Mouse (Mus musculus) right cerebral cortex, postnatal 25 days (tissue): ENCODE data around the gene Rxfp4.

ENCODE experiments used
- DNase-seq: peaks from one replicate; pipeline ENCODE4 v3.0.0; 2022

The Rxfp4 gene

GRCm38 (mm10) chr3:88652846-88653515, at the start of gene Rxfp4:
TSS of gene Rxfp4 (minus strand) at chr3:88653142.
- DNase-seq = no peak

GRCm38 (mm10) chr3:88701222-88701621, 48.3 kb upstream of the Rxfp4 start:
- no peak for DNase-seq

GRCm38 (mm10) chr3:88700247-88700646, 47.3 kb upstream of the Rxfp4 start:
- DNase-seq = no peak

GRCm38 (mm10) chr3:88698834-88699233, 45.9 kb upstream of the Rxfp4 start:
- no peak for DNase-seq

- no peak for DNase-seq
Measured at GRCm38 (mm10) chr3:88698051-88698450, 45.1 kb upstream of the Rxfp4 start.

- DNase-seq = no peak
Measured at GRCm38 (mm10) chr3:88695545-88695944, 42.6 kb upstream of the Rxfp4 start.

GRCm38 (mm10) chr3:88689079-88689478, 36.1 kb upstream of the Rxfp4 start:
- DNase-seq = no peak

GRCm38 (mm10) chr3:88686734-88687611, 34.0 kb upstream of the Rxfp4 start:
- no peak for DNase-seq

- peak; percentile 58 for DNase-seq
Measured at GRCm38 (mm10) chr3:88685958-88686451, 33.1 kb upstream of the Rxfp4 start.

GRCm38 (mm10) chr3:88684980-88685941, 32.3 kb upstream of the Rxfp4 start, which contains the start of gene Khdc4:
TSS of gene Khdc4 (plus strand) at chr3:88685803.
- peak; percentile 98 for DNase-seq

- DNase-seq = no peak
Measured at GRCm38 (mm10) chr3:88684236-88684979, 31.5 kb upstream of the Rxfp4 start.

- no peak for DNase-seq
Measured at GRCm38 (mm10) chr3:88683814-88684213, 30.9 kb upstream of the Rxfp4 start.

- no peak for DNase-seq
Measured at GRCm38 (mm10) chr3:88677399-88677798, 24.5 kb upstream of the Rxfp4 start.

- DNase-seq = no peak
Measured at GRCm38 (mm10) chr3:88664095-88664494, 11.2 kb upstream of the Rxfp4 start.

GRCm38 (mm10) chr3:88659798-88660197, 6.9 kb upstream of the Rxfp4 start:
- DNase-seq = no peak

- no peak for DNase-seq
Measured at GRCm38 (mm10) chr3:88658441-88659127, 5.6 kb upstream of the Rxfp4 start.

- no peak for DNase-seq
Measured at GRCm38 (mm10) chr3:88655619-88656018, 2.7 kb upstream of the Rxfp4 start.

- DNase-seq = no peak
Measured at GRCm38 (mm10) chr3:88654621-88655020, 1.7 kb upstream of the Rxfp4 start.

- no peak for DNase-seq
Measured at GRCm38 (mm10) chr3:88653516-88654370, 801 bp upstream of the Rxfp4 start.
